Mouse (Mus musculus): ENCODE measurements around the gene Fn1. TPM values are rescaled to one million over a fixed set of nuclear protein-coding genes. Genes with fewer than 3 reads are reported as not detected.

Fn1 gene
- total and polyA plus RNA-seq, 3 experiments = 44.7 to 50.5 (median 45.0) TPM

DNA sequence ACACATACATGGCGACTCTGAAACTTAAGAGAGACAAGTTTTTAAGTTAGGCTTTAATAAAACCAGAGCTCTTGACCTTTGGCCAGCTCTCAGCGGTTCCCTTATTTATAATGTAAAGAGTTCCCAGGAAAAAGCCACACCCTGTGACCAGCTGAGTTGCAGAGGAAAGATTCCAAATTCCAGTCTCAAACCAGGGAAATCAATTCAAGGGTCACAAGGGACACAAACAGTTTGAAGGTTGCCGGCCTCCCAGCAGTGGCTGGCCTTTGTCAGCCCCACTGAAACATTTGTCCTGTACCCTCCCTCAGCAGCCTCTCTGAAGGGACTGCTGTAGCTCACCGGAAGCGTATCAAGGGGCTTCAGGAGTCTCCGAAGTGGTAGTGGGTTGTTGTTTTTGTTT lies 2.3 kb downstream of the Fn1 start:
- no peak for DNase-seq

GRCm38 (mm10) chr1:71648166-71648565 lies 4.8 kb downstream of the Fn1 start:
- DNase-seq = no peak

- no peak for DNase-seq
Measured at GRCm38 (mm10) chr1:71646774-71647173, 6.2 kb downstream of the Fn1 start.

- DNase-seq = no peak
Measured at GRCm38 (mm10) chr1:71645999-71646398, 7.0 kb downstream of the Fn1 start.

- no peak for DNase-seq
Measured at GRCm38 (mm10) chr1:71645466-71645865, 7.5 kb downstream of the Fn1 start.

GRCm38 (mm10) chr1:71642794-71643193 lies 10.2 kb downstream of the Fn1 start:
- DNase-seq = no peak

DNA sequence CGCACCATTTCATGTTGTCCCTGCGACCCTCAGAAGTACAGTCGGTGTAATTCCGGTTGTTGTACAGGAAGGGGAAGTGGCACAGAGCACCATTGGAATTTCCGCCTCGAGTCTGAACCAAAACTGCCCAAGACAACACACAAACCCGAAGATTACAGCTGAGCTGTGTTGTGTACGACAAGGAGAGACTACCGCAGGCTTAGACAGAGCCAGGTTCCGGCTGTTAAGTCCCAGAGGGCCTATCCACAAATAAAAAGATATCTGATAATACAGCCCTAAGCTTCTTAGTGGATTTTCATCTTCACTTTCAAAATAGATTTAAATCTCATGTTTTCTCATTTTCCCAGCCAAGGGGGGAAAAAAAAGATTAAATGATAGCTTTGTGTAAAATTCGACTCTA lies 11.8 kb downstream of the Fn1 start:
- no peak for DNase-seq

GRCm38 (mm10) chr1:71640157-71640556 lies 12.8 kb downstream of the Fn1 start:
- DNase-seq = no peak

DNA sequence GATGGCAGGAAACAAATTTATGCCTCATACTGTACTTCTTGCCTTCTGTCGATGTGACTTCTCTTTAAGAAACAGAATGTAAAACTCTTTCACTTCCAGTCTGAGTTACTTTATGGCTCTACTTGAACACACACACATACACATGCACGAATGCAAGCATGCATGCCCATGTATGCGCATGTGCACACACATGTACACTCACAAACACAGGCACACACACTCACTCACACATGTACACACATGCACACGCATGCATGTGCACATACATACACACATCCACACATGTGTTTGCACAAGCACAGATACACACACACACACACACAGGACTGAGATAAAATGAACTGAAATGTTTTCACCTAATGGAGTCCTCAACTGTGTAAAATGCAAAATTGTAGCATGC lies 16.3 kb downstream of the Fn1 start:
- no peak for DNase-seq

GRCm38 (mm10) chr1:71636116-71636515 lies 16.9 kb downstream of the Fn1 start:
- DNase-seq = no peak

GRCm38 (mm10) chr1:71635101-71636014 lies 17.6 kb downstream of the Fn1 start:
- no peak for DNase-seq

GRCm38 (mm10) chr1:71634471-71634981 lies 18.5 kb downstream of the Fn1 start:
- no peak for DNase-seq

GRCm38 (mm10) chr1:71632387-71632786 lies 20.6 kb downstream of the Fn1 start:
- DNase-seq = no peak

GRCm38 (mm10) chr1:71631811-71632210 lies 21.2 kb downstream of the Fn1 start:
- no peak for DNase-seq

DNA sequence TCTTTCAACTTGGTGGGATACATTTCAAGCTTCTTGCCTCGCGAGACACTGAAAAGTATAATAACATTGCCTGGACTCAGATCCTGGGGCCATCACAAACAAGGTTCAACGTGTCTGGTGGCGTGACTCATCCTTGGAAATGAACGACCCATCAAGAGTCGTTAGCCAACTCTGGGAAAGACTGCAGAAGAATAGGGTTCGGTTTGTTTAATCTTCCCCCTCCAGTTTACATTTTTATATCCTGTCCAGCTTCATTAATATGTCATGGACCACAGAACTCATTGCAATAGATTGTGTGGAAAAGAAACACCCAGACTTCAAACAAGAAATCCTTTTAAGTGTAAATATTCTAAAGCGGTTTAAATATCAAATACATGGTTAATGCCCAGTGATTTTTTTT lies 22.8 kb downstream of the Fn1 start:
- DNase-seq = no peak

DNA sequence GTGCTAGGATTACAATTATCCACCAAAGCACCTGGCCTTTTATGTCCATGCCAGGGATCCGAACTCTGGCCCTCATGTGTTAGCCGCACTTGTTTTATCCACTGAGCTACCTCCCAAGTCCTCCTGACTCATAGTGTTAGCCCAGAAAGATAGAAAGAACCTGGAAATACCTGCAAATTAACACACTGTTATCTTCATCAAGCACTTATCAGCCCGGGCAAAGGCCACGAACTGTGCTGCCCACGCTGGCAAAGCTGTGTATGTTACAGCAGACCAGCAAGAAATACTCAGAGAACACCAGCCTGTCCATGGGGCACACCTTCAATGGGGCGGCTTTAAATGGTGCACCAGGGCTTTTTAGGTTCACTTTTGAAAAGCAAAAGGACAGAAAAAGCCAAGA lies 29.4 kb downstream of the Fn1 start:
- DNase-seq = no peak

DNA sequence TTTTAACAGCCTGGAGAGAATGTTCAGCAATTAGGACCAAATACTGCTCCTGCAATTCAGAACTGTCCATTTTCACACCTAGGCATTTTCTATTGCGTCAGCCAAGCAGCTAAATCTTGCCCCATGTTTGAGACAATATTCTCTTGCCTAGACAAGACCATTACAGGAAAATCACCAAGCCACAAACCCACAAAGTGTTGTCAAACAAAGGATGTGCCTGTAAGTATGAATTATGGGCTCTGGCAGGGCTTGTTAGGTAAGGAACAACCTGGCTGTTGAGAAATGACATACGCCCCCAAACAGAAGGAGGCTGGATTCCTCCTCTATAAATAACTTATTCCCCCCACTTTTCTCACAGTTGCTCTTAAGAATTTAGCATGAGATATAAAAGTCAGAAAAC lies 31.5 kb downstream of the Fn1 start:
- DNase-seq = no peak

- DNase-seq = no peak
Measured at GRCm38 (mm10) chr1:71614545-71615246, 38.3 kb downstream of the Fn1 start.

DNA sequence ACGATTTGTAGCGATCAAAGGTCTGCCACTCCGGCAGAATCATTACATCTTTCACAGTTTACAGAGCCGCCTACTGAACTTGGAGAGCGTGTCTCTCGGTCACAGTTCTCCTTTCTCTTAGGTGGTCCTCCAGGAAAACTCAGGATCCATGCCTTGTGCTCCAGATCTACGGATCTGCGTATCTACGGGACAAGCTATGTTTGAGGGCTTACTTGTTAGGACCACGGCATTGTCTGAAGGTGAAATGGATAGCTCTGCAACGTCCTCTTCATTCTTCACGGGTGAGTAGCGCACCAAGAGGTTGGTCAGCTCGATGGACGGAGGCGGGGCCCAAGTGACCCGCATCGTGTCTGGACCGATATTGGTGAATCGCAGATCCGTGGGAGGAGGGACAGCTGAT lies 40.7 kb downstream of the Fn1 start:
- no peak for DNase-seq

GRCm38 (mm10) chr1:71609916-71610315 lies 43.1 kb downstream of the Fn1 start:
- no peak for DNase-seq

GRCm38 (mm10) chr1:71609057-71609775 lies 43.8 kb downstream of the Fn1 start:
- DNase-seq = no peak

- DNase-seq = no peak
Measured at GRCm38 (mm10) chr1:71606600-71607325, 46.2 kb downstream of the Fn1 start.
